ENCODE assay signal across 16 mouse cellular contexts in the genomic region with DNA sequence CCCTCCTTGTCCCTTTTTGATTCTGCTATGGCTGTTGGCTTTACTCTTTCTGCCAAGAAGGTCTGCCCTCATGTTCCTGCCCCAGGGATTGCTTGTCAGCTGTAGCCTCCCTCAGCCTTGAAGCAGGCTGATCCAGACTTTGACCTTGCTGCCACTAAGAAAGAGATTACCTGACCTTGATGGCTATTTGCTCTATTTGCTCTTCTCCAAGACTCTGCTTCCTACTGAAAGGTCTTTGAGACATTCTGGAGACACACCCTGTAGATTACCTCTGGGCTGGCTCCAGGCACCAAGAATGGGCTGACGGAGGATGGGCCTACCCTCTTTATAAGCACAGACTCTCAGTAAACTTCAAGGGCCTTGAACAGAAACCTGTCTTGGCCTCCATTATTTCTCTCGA. TPM values are rescaled to one million over a fixed set of nuclear protein-coding genes. Genes with fewer than 3 reads are reported as not detected.
"Had no signal": no experiment of that assay in that cellular context is flagged by ENCODE, and none has a peak within 500 bp of the region (broad histone marks: within the 10 kb centered on the region; RNA-seq: fewer than 3 reads in every experiment).

No protein-coding gene starts in this region.

- ATAC-seq: midbrain, embryonic 16.5 days had no signal

- H3K4me3 ChIP-seq: midbrain, embryonic 10.5 days; midbrain, embryonic 12.5 days; neural tube, embryonic 12.5 days; stomach, embryonic 15.5 days had no signal

- DNase-seq: lung, adult 18-20 months; lung, embryonic 14.5 days; lung, postnatal 10 days; lung, postnatal 4 days; midbrain, embryonic 14.5 days; right cerebral cortex, postnatal 14 days; thymus, adult 2 months; thymus, postnatal 25 days had no signal

- H3K4me1 ChIP-seq: midbrain, embryonic 12.5 days; neural tube, embryonic 12.5 days; stomach, embryonic 15.5 days had no signal

- H3K9me3 ChIP-seq: midbrain, embryonic 10.5 days; midbrain, embryonic 12.5 days; neural tube, embryonic 12.5 days; stomach, embryonic 15.5 days had no signal

- H3K27ac ChIP-seq: midbrain, embryonic 10.5 days; midbrain, embryonic 12.5 days; neural tube, embryonic 12.5 days; stomach, embryonic 15.5 days; stomach, postnatal 0 days had no signal

- H3K9ac ChIP-seq: lung, embryonic 14.5 days; midbrain, embryonic 12.5 days; neural tube, embryonic 12.5 days; stomach, embryonic 15.5 days had no signal

- H3K36me3 ChIP-seq: midbrain, embryonic 10.5 days; midbrain, embryonic 12.5 days; neural tube, embryonic 12.5 days; stomach, embryonic 15.5 days had no signal

RNA-seq across cellular contexts. Expression of a gene that starts 1.6 kb away (rescaled TPM):
- polyA plus RNA-seq: midbrain, embryonic 12.5 days; midbrain, embryonic 14.5 days; neural tube, embryonic 12.5 days; spleen, adult 2 months; testis, adult 2 months; thymus, adult 2 months had no signal
